Mouse (Mus musculus): ENCODE measurements around the gene Scaf1. TPM values are rescaled to one million over a fixed set of nuclear protein-coding genes. Genes with fewer than 3 reads are reported as not detected.

The Scaf1 gene
- polyA plus RNA-seq, 1 experiment = 25.1 TPM

GRCm38 (mm10) chr7:44971142-44971541, 45.0 kb downstream of the Scaf1 start:
- TF ChIP-seq POLR2A (IDR thresholded peaks at IDR 0.05; ENCODE audit: control insufficient read depth, low read depth, low read length) (no peak), CTCF (IDR thresholded peaks at IDR 0.05; ENCODE audit: control insufficient read depth, insufficient read depth, insufficient replicate concordance, low read depth, low read length) (no peak)
- Histone ChIP-seq H3K4me1 (ENCODE audit: control insufficient read depth, insufficient read depth, low read length) (peaks cover 34% of the 10 kb centered on the region), H3K4me3 (ENCODE audit: control insufficient read depth, low read depth, low read length) (no peak overlapping the region), H3K36me3 (ENCODE audit: control insufficient read depth, insufficient read depth, low read length) (no peaks in the 10 kb centered on the region; the same call in 1 of the 2 replicates), H3K27me3 (ENCODE audit: control insufficient read depth, insufficient read depth, low read length) (no peaks in the 10 kb centered on the region), H3K27ac (ENCODE audit: control insufficient read depth, insufficient read depth, low read depth, low read length) (no peak overlapping the region)

GRCm38 (mm10) chr7:44970231-44970691, 45.9 kb downstream of the Scaf1 start:
- TF ChIP-seq CTCF (IDR thresholded peaks at IDR 0.05; ENCODE audit: control insufficient read depth, insufficient read depth, insufficient replicate concordance, low read depth, low read length) (peak; percentile 6; the same call in 1 of the 2 replicates), POLR2A (IDR thresholded peaks at IDR 0.05; ENCODE audit: control insufficient read depth, low read depth, low read length) (peak; percentile 42; the same call in 1 of the 2 replicates)
- Histone ChIP-seq H3K4me1 (ENCODE audit: control insufficient read depth, insufficient read depth, low read length) (peaks cover 32% of the 10 kb centered on the region), H3K27me3 (ENCODE audit: control insufficient read depth, insufficient read depth, low read length) (no peaks in the 10 kb centered on the region), H3K36me3 (ENCODE audit: control insufficient read depth, insufficient read depth, low read length) (no peaks in the 10 kb centered on the region; the same call in 1 of the 2 replicates), H3K4me3 (ENCODE audit: control insufficient read depth, low read depth, low read length) (peak overlapping the region; percentile 82), H3K27ac (ENCODE audit: control insufficient read depth, insufficient read depth, low read depth, low read length) (peak overlapping the region; percentile 68)

- H3K36me3 ChIP-seq (ENCODE audit: control insufficient read depth, insufficient read depth, low read length) = no peaks in the 10 kb centered on the region; the same call in 1 of the 2 replicates
These were observed 49.5 kb downstream of the Scaf1 start for GRCm38 (mm10) chr7:44966638-44967037.

GRCm38 (mm10) chr7:44965975-44966374, 50.2 kb downstream of the Scaf1 start:
- Histone ChIP-seq H3K4me1 (ENCODE audit: control insufficient read depth, insufficient read depth, low read length) (peaks cover 9% of the 10 kb centered on the region), H3K4me3 (ENCODE audit: control insufficient read depth, low read depth, low read length) (no peak overlapping the region), H3K27ac (ENCODE audit: control insufficient read depth, insufficient read depth, low read depth, low read length) (no peak overlapping the region), H3K27me3 (ENCODE audit: control insufficient read depth, insufficient read depth, low read length) (no peaks in the 10 kb centered on the region), H3K36me3 (ENCODE audit: control insufficient read depth, insufficient read depth, low read length) (no peaks in the 10 kb centered on the region; the same call in 1 of the 2 replicates)
- TF ChIP-seq POLR2A (IDR thresholded peaks at IDR 0.05; ENCODE audit: control insufficient read depth, low read depth, low read length) (no peak), CTCF (IDR thresholded peaks at IDR 0.05; ENCODE audit: control insufficient read depth, insufficient read depth, insufficient replicate concordance, low read depth, low read length) (no peak)

More at GRCm38 (mm10) chr7:44966638-44967037, 49.5 kb downstream of the Scaf1 start:
- no peak for TF ChIP-seq POLR2A (IDR thresholded peaks at IDR 0.05; ENCODE audit: control insufficient read depth, low read depth, low read length)
- TF ChIP-seq CTCF (IDR thresholded peaks at IDR 0.05; ENCODE audit: control insufficient read depth, insufficient read depth, insufficient replicate concordance, low read depth, low read length) = no peak
- Histone ChIP-seq H3K27me3 (ENCODE audit: control insufficient read depth, insufficient read depth, low read length) (no peaks in the 10 kb centered on the region), H3K27ac (ENCODE audit: control insufficient read depth, insufficient read depth, low read depth, low read length) (no peak overlapping the region), H3K4me3 (ENCODE audit: control insufficient read depth, low read depth, low read length) (no peak overlapping the region), H3K4me1 (ENCODE audit: control insufficient read depth, insufficient read depth, low read length) (peaks cover 14% of the 10 kb centered on the region)

- H3K27me3 ChIP-seq (ENCODE audit: control insufficient read depth, insufficient read depth, low read length) = no peaks in the 10 kb centered on the region
- TF ChIP-seq CTCF (IDR thresholded peaks at IDR 0.05; ENCODE audit: control insufficient read depth, insufficient read depth, insufficient replicate concordance, low read depth, low read length) (no peak), POLR2A (IDR thresholded peaks at IDR 0.05; ENCODE audit: control insufficient read depth, low read depth, low read length) (no peak)
- H3K27ac ChIP-seq (ENCODE audit: control insufficient read depth, insufficient read depth, low read depth, low read length) = no peak overlapping the region
- H3K4me1 ChIP-seq (ENCODE audit: control insufficient read depth, insufficient read depth, low read length) = no peaks in the 10 kb centered on the region; the same call in 1 of the 2 replicates
- H3K36me3 ChIP-seq (ENCODE audit: control insufficient read depth, insufficient read depth, low read length) = no peaks in the 10 kb centered on the region; the same call in 1 of the 2 replicates
- H3K4me3 ChIP-seq (ENCODE audit: control insufficient read depth, low read depth, low read length) = no peak overlapping the region
These were observed 51.2 kb downstream of the Scaf1 start for GRCm38 (mm10) chr7:44964990-44965389.

GRCm38 (mm10) chr7:44962831-44963230, 53.3 kb downstream of the Scaf1 start:
- no peak overlapping the region for H3K4me3 ChIP-seq (ENCODE audit: control insufficient read depth, low read depth, low read length)
- TF ChIP-seq CTCF (IDR thresholded peaks at IDR 0.05; ENCODE audit: control insufficient read depth, insufficient read depth, insufficient replicate concordance, low read depth, low read length) = no peak
- no peak for TF ChIP-seq POLR2A (IDR thresholded peaks at IDR 0.05; ENCODE audit: control insufficient read depth, low read depth, low read length)

GRCm38 (mm10) chr7:44962337-44962736, 53.8 kb downstream of the Scaf1 start:
- no peaks in the 10 kb centered on the region; the same call in 1 of the 2 replicates for H3K36me3 ChIP-seq (ENCODE audit: control insufficient read depth, insufficient read depth, low read length)
- no peak overlapping the region for H3K4me3 ChIP-seq (ENCODE audit: control insufficient read depth, low read depth, low read length)
- no peak overlapping the region for H3K27ac ChIP-seq (ENCODE audit: control insufficient read depth, insufficient read depth, low read depth, low read length)
- H3K4me1 ChIP-seq (ENCODE audit: control insufficient read depth, insufficient read depth, low read length) = no peaks in the 10 kb centered on the region
- no peak for TF ChIP-seq CTCF (IDR thresholded peaks at IDR 0.05; ENCODE audit: control insufficient read depth, insufficient read depth, insufficient replicate concordance, low read depth, low read length)
- no peak for TF ChIP-seq POLR2A (IDR thresholded peaks at IDR 0.05; ENCODE audit: control insufficient read depth, low read depth, low read length)
- H3K27me3 ChIP-seq (ENCODE audit: control insufficient read depth, insufficient read depth, low read length) = no peaks in the 10 kb centered on the region

More at GRCm38 (mm10) chr7:44962831-44963230, 53.3 kb downstream of the Scaf1 start:
- Histone ChIP-seq H3K4me1 (ENCODE audit: control insufficient read depth, insufficient read depth, low read length) (no peaks in the 10 kb centered on the region), H3K27me3 (ENCODE audit: control insufficient read depth, insufficient read depth, low read length) (no peaks in the 10 kb centered on the region), H3K27ac (ENCODE audit: control insufficient read depth, insufficient read depth, low read depth, low read length) (no peak overlapping the region), H3K36me3 (ENCODE audit: control insufficient read depth, insufficient read depth, low read length) (no peaks in the 10 kb centered on the region; the same call in 1 of the 2 replicates)

Measured in testis, adult 2 months (tissue).